Mouse (Mus musculus): ENCODE results near the gene Olfr869. TPM values are rescaled to one million over a fixed set of nuclear protein-coding genes. Genes with fewer than 3 reads are reported as not detected.

The Olfr869 gene
- polyA plus RNA-seq (2015; fragmentation: Nextera tagmentation; extraction: Ambion mirVana) = not detected in 2 replicates

- WGBS = 58% methylated on average over 2 of the region's 2 CpGs
- H3K4me2 ChIP-seq (ENCODE audit: low read depth, low read length) = no peak within 1 kb of the TSS
- H3K27me3 ChIP-seq (ENCODE audit: control insufficient read depth, insufficient read depth, low read length) = no peaks in the 10 kb centered on the region
- no peaks in the 10 kb centered on the region for H3K9me3 ChIP-seq (replicated peaks; ENCODE audit: control insufficient read depth, low read length)
- no peak within 1 kb of the TSS for H3K27ac ChIP-seq (ENCODE audit: low read length)
- no peak within 1 kb of the TSS for H3K4me3 ChIP-seq (replicated peaks; ENCODE audit: low read length)
- H3K9ac ChIP-seq (ENCODE audit: low read length) = no peak within 1 kb of the TSS
- H3K36me3 ChIP-seq (ENCODE audit: control insufficient read depth, insufficient read depth, low read length) = no peaks in the 10 kb centered on the region
- ATAC-seq (ENCODE audit: insufficient read depth, low FRiP score) = no peak
- no peaks in the 10 kb centered on the region for H3K4me1 ChIP-seq (ENCODE audit: control insufficient read depth, insufficient read depth, low read length)
Measured at GRCm38 (mm10) chr9:20128709-20129108, at the start of gene Olfr869. Olfr869 (plus strand) TSS chr9:20129009.

- no peaks in the 10 kb centered on the region for H3K27me3 ChIP-seq (ENCODE audit: control insufficient read depth, insufficient read depth, low read length)
- H3K4me2 ChIP-seq (ENCODE audit: low read depth, low read length) = no peak within 1 kb of the TSS
- H3K9ac ChIP-seq (ENCODE audit: low read length) = no peak within 1 kb of the TSS
- WGBS = 33% methylated on average over 2 of the region's 2 CpGs
- no peak within 1 kb of the TSS for H3K4me3 ChIP-seq (replicated peaks; ENCODE audit: low read length)
- H3K4me1 ChIP-seq (ENCODE audit: control insufficient read depth, insufficient read depth, low read length) = no peaks in the 10 kb centered on the region
- H3K36me3 ChIP-seq (ENCODE audit: control insufficient read depth, insufficient read depth, low read length) = no peaks in the 10 kb centered on the region
- H3K27ac ChIP-seq (ENCODE audit: low read length) = no peak within 1 kb of the TSS
- no peaks in the 10 kb centered on the region for H3K9me3 ChIP-seq (replicated peaks; ENCODE audit: control insufficient read depth, low read length)
- no peak for ATAC-seq (ENCODE audit: insufficient read depth, low FRiP score)
Measured at GRCm38 (mm10) chr9:20098326-20098725, 30.5 kb upstream of the Olfr869 start, which contains the start of gene Olfr868. Olfr868 (plus strand) TSS chr9:20098626.

- H3K4me3 ChIP-seq (replicated peaks; ENCODE audit: low read length) = no peak overlapping the region
- H3K9me3 ChIP-seq (replicated peaks; ENCODE audit: control insufficient read depth, low read length) = no peaks in the 10 kb centered on the region
- no peak overlapping the region for H3K4me2 ChIP-seq (ENCODE audit: low read depth, low read length)
- no peak overlapping the region for H3K9ac ChIP-seq (ENCODE audit: low read length)
- ATAC-seq (ENCODE audit: insufficient read depth, low FRiP score) = no peak
- H3K27me3 ChIP-seq (ENCODE audit: control insufficient read depth, insufficient read depth, low read length) = no peaks in the 10 kb centered on the region
- 86% methylated on average over 3 of the region's 3 CpGs for WGBS
- no peaks in the 10 kb centered on the region for H3K36me3 ChIP-seq (ENCODE audit: control insufficient read depth, insufficient read depth, low read length)
- H3K4me1 ChIP-seq (ENCODE audit: control insufficient read depth, insufficient read depth, low read length) = no peaks in the 10 kb centered on the region
- H3K27ac ChIP-seq (ENCODE audit: low read length) = no peak overlapping the region
Measured at GRCm38 (mm10) chr9:20149706-20150105, 20.9 kb downstream of the Olfr869 start.

DNA sequence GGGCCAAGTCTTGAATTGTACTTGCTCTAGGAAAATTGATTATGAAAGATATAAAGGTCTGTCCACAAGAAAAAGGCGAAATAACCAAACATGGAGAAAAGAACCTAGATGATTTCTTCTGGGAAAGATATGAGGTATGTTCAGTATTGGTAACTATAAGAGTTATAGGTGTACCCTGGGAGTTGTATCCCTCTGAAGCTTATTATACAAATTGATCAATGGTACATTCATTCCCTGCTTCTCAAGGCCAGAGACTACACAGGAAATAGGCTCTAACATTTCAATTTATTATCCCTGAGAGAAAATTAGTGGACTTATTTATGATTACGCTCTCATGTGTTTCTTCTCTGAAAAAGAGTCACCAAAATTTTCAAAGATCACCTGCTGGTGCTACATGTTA, 45.1 kb downstream of the Olfr869 start, which contains the start of gene Olfr870:
Gene Olfr870 (minus strand): TSS at position 101 of the 400 bp plus-strand sequence.
- Histone ChIP-seq H3K9ac (ENCODE audit: low read length) (no peak within 1 kb of the TSS), H3K36me3 (ENCODE audit: control insufficient read depth, insufficient read depth, low read length) (no peaks in the 10 kb centered on the region), H3K4me3 (replicated peaks; ENCODE audit: low read length) (no peak within 1 kb of the TSS), H3K27ac (ENCODE audit: low read length) (no peak within 1 kb of the TSS), H3K9me3 (replicated peaks; ENCODE audit: control insufficient read depth, low read length) (no peaks in the 10 kb centered on the region), H3K4me2 (ENCODE audit: low read depth, low read length) (no peak within 1 kb of the TSS), H3K4me1 (ENCODE audit: control insufficient read depth, insufficient read depth, low read length) (no peaks in the 10 kb centered on the region), H3K27me3 (ENCODE audit: control insufficient read depth, insufficient read depth, low read length) (no peaks in the 10 kb centered on the region)
- ATAC-seq (ENCODE audit: insufficient read depth, low FRiP score) = no peak
- 76% methylated on average over 2 of the region's 2 CpGs for WGBS

GRCm38 (mm10) chr9:20179463-20179862, 50.7 kb downstream of the Olfr869 start:
- Histone ChIP-seq H3K4me1 (ENCODE audit: control insufficient read depth, insufficient read depth, low read length) (no peaks in the 10 kb centered on the region), H3K9me3 (replicated peaks; ENCODE audit: control insufficient read depth, low read length) (no peaks in the 10 kb centered on the region), H3K4me2 (ENCODE audit: low read depth, low read length) (no peak overlapping the region), H3K4me3 (replicated peaks; ENCODE audit: low read length) (no peak overlapping the region), H3K36me3 (ENCODE audit: control insufficient read depth, insufficient read depth, low read length) (no peaks in the 10 kb centered on the region), H3K27me3 (ENCODE audit: control insufficient read depth, insufficient read depth, low read length) (no peaks in the 10 kb centered on the region), H3K27ac (ENCODE audit: low read length) (no peak overlapping the region), H3K9ac (ENCODE audit: low read length) (no peak overlapping the region)
- ATAC-seq (ENCODE audit: insufficient read depth, low FRiP score) = no peak
- 64% methylated on average over 5 of the region's 5 CpGs for WGBS

Other genes starting within 250 kb of the Olfr869 start
- not detected in 2 replicates for gene Olfr862, start 241.0 kb upstream of the Olfr869 start, polyA plus RNA-seq (2015; fragmentation: Nextera tagmentation; extraction: Ambion mirVana)
- gene Olfr77, start 212.1 kb upstream of the Olfr869 start, polyA plus RNA-seq (2015; fragmentation: Nextera tagmentation; extraction: Ambion mirVana) = 0.21 and 0.23 TPM in 2 replicates
- not detected in 2 replicates for gene Olfr866, start 101.0 kb upstream of the Olfr869 start, polyA plus RNA-seq (2015; fragmentation: Nextera tagmentation; extraction: Ambion mirVana)
- gene Olfr867, start 71.4 kb upstream of the Olfr869 start, polyA plus RNA-seq (2015; fragmentation: Nextera tagmentation; extraction: Ambion mirVana) = not detected in 2 replicates
- not detected in 2 replicates for gene Olfr868, start 30.4 kb upstream of the Olfr869 start, polyA plus RNA-seq (2015; fragmentation: Nextera tagmentation; extraction: Ambion mirVana)
- gene Olfr870, start 45.0 kb downstream of the Olfr869 start, polyA plus RNA-seq (2015; fragmentation: Nextera tagmentation; extraction: Ambion mirVana) = not detected in 2 replicates
- not detected in 2 replicates for gene Olfr871, start 83.2 kb downstream of the Olfr869 start, polyA plus RNA-seq (2015; fragmentation: Nextera tagmentation; extraction: Ambion mirVana)
- not detected in 2 replicates for gene Olfr872, start 108.1 kb downstream of the Olfr869 start, polyA plus RNA-seq (2015; fragmentation: Nextera tagmentation; extraction: Ambion mirVana)
- gene Olfr39, start 153.3 kb downstream of the Olfr869 start, polyA plus RNA-seq (2015; fragmentation: Nextera tagmentation; extraction: Ambion mirVana) = not detected in 2 replicates
- not detected in 2 replicates for gene Olfr873, start 169.5 kb downstream of the Olfr869 start, polyA plus RNA-seq (2015; fragmentation: Nextera tagmentation; extraction: Ambion mirVana)
- not detected in 2 replicates for gene Olfr18, start 207.1 kb downstream of the Olfr869 start, polyA plus RNA-seq (2015; fragmentation: Nextera tagmentation; extraction: Ambion mirVana)

All from stomach, embryonic 16.5 days (tissue).